ENCODE assay signal across 8 mouse cellular contexts in the genomic region with DNA sequence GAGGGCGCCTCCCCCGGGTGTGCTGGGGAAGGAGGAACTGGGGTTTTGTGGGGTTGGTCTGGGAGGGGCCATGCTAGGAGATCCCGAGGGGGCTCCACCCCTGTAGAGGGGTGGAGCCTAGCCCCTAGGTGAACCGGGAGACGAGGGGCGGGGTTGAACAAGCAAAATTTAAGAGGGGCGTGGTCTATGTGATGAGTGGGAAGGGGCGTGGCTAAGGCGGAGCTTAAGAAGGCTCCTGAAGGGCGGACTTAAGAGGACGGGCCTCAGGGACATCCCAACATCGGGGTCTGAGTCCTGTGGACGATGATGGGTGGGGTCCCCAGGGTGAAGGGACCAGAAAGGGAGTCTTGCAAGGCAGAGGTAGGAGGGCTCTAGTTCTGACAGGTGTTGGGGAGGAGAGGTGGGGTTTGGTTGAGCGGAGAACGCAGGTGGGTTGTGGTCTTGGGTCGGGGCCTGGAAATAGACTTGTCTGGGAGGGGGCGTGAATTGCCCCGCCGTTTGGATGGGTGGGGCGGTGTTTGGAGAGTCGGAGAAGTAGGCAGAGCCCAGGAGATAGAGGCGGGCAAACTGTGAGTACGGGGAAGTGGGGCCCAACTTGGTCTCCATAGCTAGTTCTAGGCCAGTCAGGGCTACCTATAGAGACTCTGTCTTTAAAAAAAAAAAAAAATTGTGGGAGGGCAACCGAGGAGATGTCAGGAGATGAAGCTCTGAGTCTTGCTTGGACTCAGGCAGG. TPM values are rescaled to one million over a fixed set of nuclear protein-coding genes. Genes with fewer than 3 reads are reported as not detected.
DNase-seq lines count a peak whose midpoint lies in the region; ATAC-seq and TF ChIP-seq lines count a peak whose summit lies in the region.

No protein-coding gene starts in this region.

- peak overlapping the region; percentile 18; the same call in 1 of the 2 replicates for H3K9ac ChIP-seq in intestine, embryonic 15.5 days
- no peak overlapping the region for H3K9ac ChIP-seq in neural tube, embryonic 14.5 days (replicated peaks; ENCODE audit: low read depth, low read length)

- peaks cover 25% of the 10 kb centered on the region for H3K4me1 ChIP-seq in G1E (ENCODE audit: insufficient read depth, low read depth, low read length)
- H3K4me1 ChIP-seq in bone marrow macrophage, adult 2 months (ENCODE audit: control insufficient read depth, insufficient read depth, low read length), result peaks cover 6% of the 10 kb centered on the region
- H3K4me1 ChIP-seq in intestine, embryonic 15.5 days (replicated peaks), result peaks cover 18% of the 10 kb centered on the region
- H3K4me1 ChIP-seq in neural tube, embryonic 14.5 days (ENCODE audit: control insufficient read depth, insufficient read depth, low read length), result peaks cover 5% of the 10 kb centered on the region; the same call in 1 of the 2 replicates

- H3K27me3 ChIP-seq in G1E (ENCODE audit: insufficient read depth, low read length), result peaks cover 53% of the 10 kb centered on the region
- peaks cover 65% of the 10 kb centered on the region for H3K27me3 ChIP-seq in intestine, embryonic 15.5 days (replicated peaks)
- peaks cover 60% of the 10 kb centered on the region for H3K27me3 ChIP-seq in neural tube, embryonic 14.5 days (ENCODE audit: control insufficient read depth, insufficient read depth, low read length)

- no peak for ATAC-seq in G1E (ENCODE audit: extremely low read depth, insufficient number of reproducible peaks, low FRiP score, poor library complexity, severe bottlenecking)
- peak; percentile 78 for ATAC-seq in intestine, embryonic 15.5 days
- ATAC-seq in neural tube, embryonic 14.5 days (ENCODE audit: low read depth), result no peak

- no peak for TF ChIP-seq CTCF in G1E (IDR thresholded peaks at IDR 0.05; ENCODE audit: low read depth, low read length)
- no peak for TF ChIP-seq CTCF in bone marrow macrophage, adult 2 months (IDR thresholded peaks at IDR 0.05; ENCODE audit: low read depth, low read length)

- no peak overlapping the region for H3K27ac ChIP-seq in bone marrow macrophage, adult 2 months (ENCODE audit: insufficient read depth, low read depth, low read length)
- no peak overlapping the region for H3K27ac ChIP-seq in intestine, embryonic 15.5 days
- no peak overlapping the region for H3K27ac ChIP-seq in neural tube, embryonic 14.5 days (ENCODE audit: low read depth, low read length)

- H3K36me3 ChIP-seq in G1E (replicated peaks), result no peaks in the 10 kb centered on the region
- H3K36me3 ChIP-seq in intestine, embryonic 15.5 days, result no peaks in the 10 kb centered on the region
- no peaks in the 10 kb centered on the region for H3K36me3 ChIP-seq in neural tube, embryonic 14.5 days (ENCODE audit: control insufficient read depth, insufficient read depth, low read length)

- H3K4me3 ChIP-seq in G1E (ENCODE audit: low read depth, low read length), result peak overlapping the region; percentile 38; the same call in 1 of the 2 replicates
- H3K4me3 ChIP-seq in bone marrow macrophage, adult 2 months (ENCODE audit: insufficient read depth, low read length), result peak overlapping the region; percentile 71
- peak overlapping the region; percentile 37 for H3K4me3 ChIP-seq in intestine, embryonic 15.5 days (replicated peaks)
- peak overlapping the region; percentile 15; the same call in 1 of the 2 replicates for H3K4me3 ChIP-seq in neural tube, embryonic 14.5 days (ENCODE audit: low read depth, low read length)

- peak overlapping the region; percentile 72 for H3K4me2 ChIP-seq in intestine, embryonic 15.5 days (replicated peaks)
- H3K4me2 ChIP-seq in neural tube, embryonic 14.5 days (ENCODE audit: low read depth, low read length), result peak overlapping the region; percentile 35; the same call in 1 of the 2 replicates

- no peak for DNase-seq in G1E (ENCODE audit: low spot score)
- DNase-seq in gastrocnemius, postnatal 10 days, result peak; percentile 38
- peak; percentile 85 to 89 for DNase-seq in lung, adult 18-20 months
- peak; percentile 93 for DNase-seq in thymus, postnatal 4 days
- no peak for DNase-seq in layer of hippocampus, postnatal 25 days (ENCODE audit: extremely low spot score in 1 of 2, low spot score in 1 of 2)

- H3K9me3 ChIP-seq in G1E (replicated peaks), result peaks cover 4% of the 10 kb centered on the region
- H3K9me3 ChIP-seq in intestine, embryonic 15.5 days, result no peaks in the 10 kb centered on the region
- no peaks in the 10 kb centered on the region for H3K9me3 ChIP-seq in neural tube, embryonic 14.5 days (ENCODE audit: control insufficient read depth, low read length)

- TF ChIP-seq POLR2A in bone marrow macrophage, adult 2 months (IDR thresholded peaks at IDR 0.05; ENCODE audit: borderline replicate concordance, low read depth, low read length), result no peak

- WGBS in intestine, embryonic 15.5 days, result 1% methylated on average over 24 of the region's 24 CpGs
- 1% methylated on average over 24 of the region's 24 CpGs for WGBS in neural tube, embryonic 14.5 days

RNA-seq across cellular contexts. Expression of gene Tmem221, which starts 0.5 kb away (rescaled TPM):
- total RNA-seq in G1E (2014; fragmentation: Nextera tagmentation) (not detected in 2 replicates), G1E (2017) (not detected in 2 replicates)
- polyA plus RNA-seq in G1E (2012), result not detected in 2 replicates
- polyA plus RNA-seq in bone marrow macrophage, adult 2 months (2012; ENCODE audit: insufficient read depth, insufficient read length, missing spikeins), result 15.9 and 17.7 TPM in 2 replicates
- total RNA-seq in gastrocnemius, postnatal 10 days (2021), result under 1 TPM in 1 of 2 experiments, not detected in 1; 0.14 TPM
- 2.1 and 2.8 TPM in 2 replicates for polyA plus RNA-seq in intestine, embryonic 15.5 days (2015; fragmentation: Nextera tagmentation; extraction: Ambion mirVana)
- not detected in 2 replicates for polyA plus RNA-seq in neural tube, embryonic 14.5 days (2014; fragmentation: Nextera tagmentation; extraction: Ambion mirVana)
- total RNA-seq in layer of hippocampus, postnatal 25 days (2021), result not detected

RNA-seq across cellular contexts. Expression of gene Nxnl1, which starts 7.3 kb away (rescaled TPM):
- total RNA-seq in G1E (2014; fragmentation: Nextera tagmentation) (not detected in 2 replicates), G1E (2017) (not detected in 2 replicates)
- not detected in 2 replicates for polyA plus RNA-seq in G1E (2012)
- not detected in 2 replicates for polyA plus RNA-seq in bone marrow macrophage, adult 2 months (2012; ENCODE audit: insufficient read depth, insufficient read length, missing spikeins)
- under 1 TPM in 1 of 2 experiments, not detected in 1; 0.14 TPM for total RNA-seq in gastrocnemius, postnatal 10 days (2021)
- polyA plus RNA-seq in intestine, embryonic 15.5 days (2015; fragmentation: Nextera tagmentation; extraction: Ambion mirVana), result 0.06 TPM in 1 of 2 replicates, not detected in the other
- not detected in 2 replicates for polyA plus RNA-seq in neural tube, embryonic 14.5 days (2014; fragmentation: Nextera tagmentation; extraction: Ambion mirVana)
- total RNA-seq in layer of hippocampus, postnatal 25 days (2021), result not detected

RNA-seq across cellular contexts. Expression of gene Slc27a1, which starts 9.6 kb away (rescaled TPM):
- not detected in 2 replicates for total RNA-seq in G1E (2014; fragmentation: Nextera tagmentation)
- total RNA-seq in G1E (2017), result 0.12 and 0.33 TPM in 2 replicates
- polyA plus RNA-seq in G1E (2012), result not detected in 2 replicates
- 85.4 and 86.3 TPM in 2 replicates for polyA plus RNA-seq in bone marrow macrophage, adult 2 months (2012; ENCODE audit: insufficient read depth, insufficient read length, missing spikeins)
- total RNA-seq in gastrocnemius, postnatal 10 days (2021), result 10 to 100 TPM; 39.7 to 41.1 TPM
- polyA plus RNA-seq in intestine, embryonic 15.5 days (2015; fragmentation: Nextera tagmentation; extraction: Ambion mirVana), result 23.3 and 25.1 TPM in 2 replicates
- 61.0 and 70.0 TPM in 2 replicates for polyA plus RNA-seq in neural tube, embryonic 14.5 days (2014; fragmentation: Nextera tagmentation; extraction: Ambion mirVana)
- total RNA-seq in layer of hippocampus, postnatal 25 days (2021), result 100 to 1,000 TPM; 107 to 128 TPM

RNA-seq across cellular contexts. Expression of gene Mvb12a, which starts 16.4 kb away (rescaled TPM):
- total RNA-seq in G1E (2014; fragmentation: Nextera tagmentation) (40.4 and 41.4 TPM in 2 replicates), G1E (2017) (56.2 and 75.9 TPM in 2 replicates)
- polyA plus RNA-seq in G1E (2012), result 132 and 166 TPM in 2 replicates
- polyA plus RNA-seq in bone marrow macrophage, adult 2 months (2012; ENCODE audit: insufficient read depth, insufficient read length, missing spikeins), result 64.5 and 65.3 TPM in 2 replicates
- 10 to 100 TPM; 21.8 to 25.5 TPM for total RNA-seq in gastrocnemius, postnatal 10 days (2021)
- 103 and 115 TPM in 2 replicates for polyA plus RNA-seq in intestine, embryonic 15.5 days (2015; fragmentation: Nextera tagmentation; extraction: Ambion mirVana)
- 69.0 and 70.6 TPM in 2 replicates for polyA plus RNA-seq in neural tube, embryonic 14.5 days (2014; fragmentation: Nextera tagmentation; extraction: Ambion mirVana)
- 10 to 100 TPM; 30.9 to 33.6 TPM for total RNA-seq in layer of hippocampus, postnatal 25 days (2021)

RNA-seq across cellular contexts. Expression of gene Bst2, which starts 21.9 kb away (rescaled TPM):
- total RNA-seq in G1E (2014; fragmentation: Nextera tagmentation) (6.3 and 8.0 TPM in 2 replicates), G1E (2017) (6.4 and 7.6 TPM in 2 replicates)
- polyA plus RNA-seq in G1E (2012), result 44.0 and 59.6 TPM in 2 replicates
- polyA plus RNA-seq in bone marrow macrophage, adult 2 months (2012; ENCODE audit: insufficient read depth, insufficient read length, missing spikeins), result 358 and 369 TPM in 2 replicates
- 10 to 100 TPM; 10.0 to 12.0 TPM for total RNA-seq in gastrocnemius, postnatal 10 days (2021)
- 43.0 and 45.5 TPM in 2 replicates for polyA plus RNA-seq in intestine, embryonic 15.5 days (2015; fragmentation: Nextera tagmentation; extraction: Ambion mirVana)
- polyA plus RNA-seq in neural tube, embryonic 14.5 days (2014; fragmentation: Nextera tagmentation; extraction: Ambion mirVana), result 0.27 and 6.0 TPM in 2 replicates
- total RNA-seq in layer of hippocampus, postnatal 25 days (2021), result 1 to 10 TPM; 3.0 to 4.1 TPM

Comparison
In these comparisons a context has a peak if more than half of its experiments do, and no peak if none do; other contexts are left out.
1. DNase-seq: peak in gastrocnemius, postnatal 10 days (single experiment), lung, adult 18-20 months (2 of 2) and thymus, postnatal 4 days (single experiment); none in G1E (single experiment) and layer of hippocampus, postnatal 25 days (0 of 2).
2. H3K4me3 ChIP-seq: peak in every context shown above with its lines; median percentile 71 in bone marrow macrophage, adult 2 months; 38 in G1E; 37 in intestine, embryonic 15.5 days; 15 in neural tube, embryonic 14.5 days.
3. RNA of gene Slc27a1, which starts 9.6 kb away (polyA plus RNA-seq): 85.4 to 86.3 TPM in bone marrow macrophage, adult 2 months, 61.0 to 70.0 TPM in neural tube, embryonic 14.5 days and 23.3 to 25.1 TPM in intestine, embryonic 15.5 days; not detected in G1E; every median in the first group is over 10 times any median in the second.